Comparison of ENCODE assay signal across 12 mouse cellular contexts in the genomic region with DNA sequence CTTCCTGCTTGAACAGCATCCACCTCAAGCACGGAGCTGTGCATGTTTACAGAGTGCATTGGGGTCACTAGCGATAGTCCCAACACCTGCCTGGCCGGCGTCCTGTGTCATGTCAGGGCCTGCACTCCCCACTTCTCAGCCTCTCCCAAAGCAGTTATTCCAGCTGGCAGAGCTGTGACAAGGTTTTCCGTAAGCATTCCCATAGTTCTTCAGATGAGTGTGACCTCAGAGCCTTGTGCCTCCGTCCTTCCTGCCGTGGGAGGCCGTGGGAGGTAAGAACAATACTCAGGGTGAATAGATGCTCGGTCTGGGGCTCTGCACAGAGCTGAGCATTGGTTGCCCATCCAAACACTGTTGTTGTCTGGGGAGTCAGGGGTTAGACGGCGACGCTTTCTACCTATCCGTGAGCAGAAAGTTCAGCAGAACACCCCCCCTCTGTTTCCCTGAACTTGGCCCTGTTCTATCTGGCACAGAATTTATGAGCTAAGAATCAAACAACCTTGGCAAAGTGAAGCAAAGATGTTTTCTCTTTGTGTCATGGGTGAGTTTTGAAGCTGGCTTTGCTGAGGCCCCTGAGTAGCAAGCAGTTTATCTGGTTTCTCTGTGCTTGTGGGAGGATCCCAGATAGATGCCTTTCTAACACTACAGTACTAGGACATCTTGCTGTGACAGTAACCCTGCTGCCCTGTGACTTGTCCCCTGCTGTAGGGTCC. TPM values are rescaled to one million over a fixed set of nuclear protein-coding genes. Genes with fewer than 3 reads are reported as not detected.
DNase-seq lines count a peak whose midpoint lies in the region; ATAC-seq and TF ChIP-seq lines count a peak whose summit lies in the region.
"Had no signal": no experiment of that assay in that cellular context is flagged by ENCODE, and none has a peak within 500 bp of the region (broad histone marks: within the 10 kb centered on the region; RNA-seq: fewer than 3 reads in every experiment).

No protein-coding gene starts in this region.

- no peak for TF ChIP-seq CTCF in heart, adult 2 months (IDR thresholded peaks at IDR 0.05)

- H3K27ac ChIP-seq in heart, adult 2 months, result peak overlapping the region; percentile 44
- H3K27ac ChIP-seq in midbrain, embryonic 16.5 days (ENCODE audit: low read length), result no peak overlapping the region
- H3K27ac ChIP-seq: forebrain, embryonic 15.5 days had no signal

- no peak for ATAC-seq in midbrain, embryonic 16.5 days
- ATAC-seq: forebrain, embryonic 15.5 days; hindbrain, embryonic 16.5 days had no signal

- H3K4me3 ChIP-seq in heart, adult 2 months, result no peak overlapping the region
- H3K4me3 ChIP-seq in midbrain, embryonic 16.5 days (ENCODE audit: low read depth, low read length), result no peak overlapping the region
- H3K4me3 ChIP-seq: forebrain, embryonic 15.5 days had no signal

- H3K27me3 ChIP-seq in heart, adult 2 months (ENCODE audit: control insufficient read depth, insufficient read depth, low read length), result no peaks in the 10 kb centered on the region
- no peaks in the 10 kb centered on the region for H3K27me3 ChIP-seq in midbrain, embryonic 16.5 days (ENCODE audit: control insufficient read depth, insufficient read depth, low read depth, low read length)
- H3K27me3 ChIP-seq: forebrain, embryonic 15.5 days had no signal

- peaks cover 49% of the 10 kb centered on the region for H3K4me1 ChIP-seq in heart, adult 2 months (ENCODE audit: control insufficient read depth, insufficient read depth, low read length)
- H3K4me1 ChIP-seq in midbrain, embryonic 16.5 days (ENCODE audit: control insufficient read depth, insufficient read depth, low read length), result peaks cover 4% of the 10 kb centered on the region; the same call in 1 of the 2 replicates

- no peak overlapping the region for H3K4me2 ChIP-seq in midbrain, embryonic 16.5 days (ENCODE audit: low read length)
- H3K4me2 ChIP-seq: forebrain, embryonic 15.5 days had no signal

- TF ChIP-seq POLR2A in heart, adult 2 months (IDR thresholded peaks at IDR 0.05; ENCODE audit: insufficient read depth, low read depth, low read length), result no peak

- TF ChIP-seq EP300 in heart, adult 2 months (IDR thresholded peaks at IDR 0.05; ENCODE audit: insufficient read depth, low read depth, low read length), result no peak

- no peak overlapping the region for H3K9ac ChIP-seq in heart, adult 2 months (ENCODE audit: low read depth, low read length)
- no peak overlapping the region for H3K9ac ChIP-seq in midbrain, embryonic 16.5 days (ENCODE audit: low read depth, low read length)
- H3K9ac ChIP-seq: forebrain, embryonic 15.5 days had no signal

- H3K79me2 ChIP-seq in heart, adult 2 months (replicated peaks; ENCODE audit: control insufficient read depth, insufficient read depth, low read length), result peaks cover 17% of the 10 kb centered on the region

- H3K36me3 ChIP-seq in heart, adult 2 months (ENCODE audit: control insufficient read depth, insufficient read depth, low read length), result peaks cover 11% of the 10 kb centered on the region
- peaks cover 3% of the 10 kb centered on the region; the same call in 1 of the 2 replicates for H3K36me3 ChIP-seq in midbrain, embryonic 16.5 days (ENCODE audit: control insufficient read depth, insufficient read depth, low read length)
- H3K36me3 ChIP-seq: forebrain, embryonic 15.5 days had no signal

- no peaks in the 10 kb centered on the region for H3K9me3 ChIP-seq in midbrain, embryonic 16.5 days (replicated peaks; ENCODE audit: control insufficient read depth, low read length, poor library complexity, severe bottlenecking)
- H3K9me3 ChIP-seq: forebrain, embryonic 15.5 days had no signal

- 21% methylated on average over 13 of the region's 13 CpGs for WGBS in heart, adult 2 months
- 80% methylated on average over 13 of the region's 13 CpGs for whole genome bisulfite sequencing in midbrain, embryonic 16.5 days

- DNase-seq in heart, adult 2 months, result no peak
- DNase-seq in heart, postnatal 10 days, result no peak
- DNase-seq in kidney, postnatal 10 days, result peak; percentile 51
- DNase-seq in kidney, adult 18-20 months, result no peak
- DNase-seq in adrenal gland, postnatal 14 days, result peak; percentile 64
- DNase-seq in fibroblast of lung, adult 2 months (ENCODE audit: low read depth), result peak; percentile 84
- DNase-seq: cerebellum, adult 2 months; gastrocnemius, postnatal 10 days; thymus, postnatal 14 days had no signal

- intact Hi-C loops in heart, adult 2 months (cut with DNase I), result no loop called here
- intact Hi-C loops in heart, postnatal 10 days (cut with DNase I), result no loop called here

RNA-seq across cellular contexts. Expression of a gene that starts 34.0 kb away (rescaled TPM):
- 100 to 1,000 TPM; 342 to 392 TPM for total RNA-seq in heart, adult 2 months (2021)
- polyA plus RNA-seq in heart, adult 2 months (2012; rRNA removed), result 160 and 191 TPM in 2 replicates
- 100 to 1,000 TPM; 394 to 406 TPM for total RNA-seq in heart, postnatal 10 days (2021)
- total RNA-seq in adrenal gland, postnatal 14 days (2021), result 316 and 319 TPM in 2 replicates
- 316 and 331 TPM in 2 replicates for polyA plus RNA-seq in midbrain, embryonic 16.5 days (2015; fragmentation: Nextera tagmentation; extraction: Ambion mirVana)

Comparison
In these comparisons a context has a peak if more than half of its experiments do, and no peak if none do; other contexts are left out.
1. DNase-seq: peak in kidney, postnatal 10 days (single experiment), adrenal gland, postnatal 14 days (single experiment) and fibroblast of lung, adult 2 months (single experiment); none in heart, adult 2 months (0 of 2), heart, postnatal 10 days (0 of 2) and kidney, adult 18-20 months (single experiment).